Mouse (Mus musculus) cerebellum, adult 18-20 months (tissue): ENCODE measurements at regions not wholly inside any gene's neighbourhood (a gene's known extent, or its start where the extent isn't known, plus 50 kb on each side); places are given as distances from the start of the nearest gene placed in this dataset.

Experiments
- DNase-seq, 2 experiments: peaks; one replicate each; pipeline ENCODE4 v3.0.0; 2021

- DNase-seq = no peak
Observed at GRCm38 (mm10) chr8:86273811-86274210, 306.7 kb downstream of the Abcc12 start.

DNA sequence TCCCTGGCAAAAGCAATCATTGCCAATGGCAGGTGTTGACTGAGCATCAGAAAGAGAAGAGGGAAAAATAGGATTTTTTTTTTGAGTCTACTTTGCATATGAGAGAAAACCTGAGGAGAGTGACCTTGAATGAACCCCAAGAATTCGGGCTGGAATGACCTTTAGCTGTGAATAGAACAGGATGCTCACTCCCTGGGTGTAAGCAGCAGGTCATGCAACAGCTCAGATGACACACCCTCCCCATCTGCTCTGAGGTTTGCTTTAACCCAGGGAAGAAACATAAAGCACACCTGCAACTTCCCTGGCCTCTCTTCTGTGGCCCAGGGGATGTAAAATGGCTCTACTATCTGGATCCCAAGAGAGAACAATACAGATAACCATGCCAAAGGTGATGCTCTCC, 307.9 kb downstream of the Abcc12 start:
- peak in 1 of 2 experiments; percentile 39 for DNase-seq

GRCm38 (mm10) chr8:86271477-86271876, 309.0 kb downstream of the Abcc12 start:
- no peak for DNase-seq

GRCm38 (mm10) chr8:86258011-86258410, 322.5 kb downstream of the Abcc12 start:
- DNase-seq = peak; percentile 67 to 70

- peak in 1 of 2 experiments; percentile 23 for DNase-seq
Observed at GRCm38 (mm10) chr8:86255431-86255830, 325.1 kb downstream of the Abcc12 start.

- peak; percentile 30 to 33 for DNase-seq
Observed at GRCm38 (mm10) chr8:86254680-86255079, 325.8 kb downstream of the Abcc12 start.

DNA sequence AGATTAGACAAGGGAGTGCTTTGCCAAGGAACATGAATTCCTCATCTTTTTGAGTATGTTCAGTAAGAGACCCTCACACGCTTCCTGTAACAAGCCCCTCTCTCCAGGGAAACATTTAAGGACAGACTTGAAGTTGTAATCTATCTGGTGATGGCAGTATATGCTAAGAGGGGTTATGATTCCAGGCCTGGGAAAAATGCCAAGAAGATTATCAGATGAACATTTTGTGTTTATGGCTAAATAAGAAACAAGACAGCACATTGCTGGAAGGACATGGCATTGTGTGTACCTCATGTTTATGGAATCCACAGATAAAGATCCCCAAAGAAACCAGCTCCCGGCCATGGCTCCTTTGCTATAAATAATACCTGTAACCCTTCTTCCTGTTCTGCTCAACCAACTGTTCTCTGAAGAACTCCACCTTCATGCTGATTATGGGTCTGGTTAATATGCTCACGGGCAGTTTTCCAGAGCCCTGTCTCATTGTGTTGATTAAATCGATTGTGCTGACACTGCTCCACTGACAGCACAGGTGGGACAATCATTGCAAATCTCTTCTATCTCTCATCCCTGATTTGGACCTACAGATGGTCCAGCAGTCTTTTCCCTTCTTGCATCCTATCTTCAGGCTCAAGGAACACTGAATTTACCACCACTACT, 327.7 kb downstream of the Abcc12 start:
- DNase-seq = peak; percentile 56 to 57

DNA sequence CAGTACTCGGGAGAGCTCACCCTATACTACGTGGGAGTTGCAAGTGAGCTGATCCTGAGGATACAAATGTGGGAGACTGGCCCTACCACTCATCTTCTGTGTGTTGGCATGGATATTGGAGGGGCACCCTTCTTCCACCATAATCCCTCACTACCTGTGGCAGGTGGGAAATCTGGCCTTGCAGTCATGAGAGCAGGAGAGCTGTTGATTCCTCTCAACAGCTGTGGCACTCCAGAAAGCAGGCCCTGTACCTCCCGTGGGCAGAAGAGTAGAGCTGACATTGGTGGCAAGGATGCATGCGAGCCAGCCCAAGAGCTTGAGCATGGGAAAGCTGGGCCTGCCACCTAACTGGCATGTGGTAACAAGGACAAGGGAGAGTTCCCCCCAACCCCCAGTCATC, 345.8 kb downstream of the Abcc12 start:
- peak in 1 of 2 experiments; percentile 1 for DNase-seq

DNA sequence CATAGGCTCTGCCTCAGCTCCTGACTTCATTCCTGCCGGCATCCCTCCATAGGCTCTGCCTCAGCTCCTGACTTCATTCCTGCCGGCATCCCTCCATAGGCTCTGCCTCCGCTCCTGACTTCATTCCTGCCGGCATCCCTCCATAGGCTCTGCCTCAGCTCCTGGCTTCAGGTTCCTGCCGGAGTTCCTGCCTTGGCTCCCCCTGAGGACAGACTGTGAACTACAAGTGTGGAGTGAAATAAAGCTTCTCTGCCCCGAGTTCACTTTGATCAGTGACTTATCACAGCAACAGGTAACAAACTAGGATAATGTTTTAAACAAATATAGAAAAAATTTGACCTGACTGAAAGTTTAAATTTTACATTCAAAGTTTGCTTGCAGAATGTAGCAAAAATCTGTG, 348.5 kb downstream of the Abcc12 start:
- peak in 1 of 2 experiments; percentile 13 for DNase-seq

DNA sequence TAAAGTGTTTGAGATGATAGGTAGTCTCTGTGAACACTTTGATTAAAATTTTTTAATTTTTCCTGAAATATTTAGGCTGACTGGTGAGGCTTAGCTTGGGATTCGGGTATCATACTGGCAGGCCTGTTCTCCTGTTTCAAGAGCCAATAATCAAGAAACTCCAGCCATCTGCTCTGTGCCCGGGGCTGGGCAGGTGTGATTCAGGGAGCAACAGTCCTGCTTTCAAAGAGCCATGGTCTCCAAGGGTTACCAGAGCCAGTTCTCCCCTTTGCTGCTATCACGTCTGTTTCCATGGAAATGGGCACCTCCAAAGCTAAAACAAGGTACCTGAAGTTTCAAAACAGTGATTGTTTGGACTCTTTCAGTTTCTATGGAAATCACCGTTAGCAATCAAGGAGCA, 355.6 kb downstream of the Abcc12 start:
- peak; percentile 70 to 80 for DNase-seq

- DNase-seq = peak in 1 of 2 experiments; percentile 25
Observed at GRCm38 (mm10) chr8:86222715-86223114, 357.8 kb downstream of the Abcc12 start.

DNA sequence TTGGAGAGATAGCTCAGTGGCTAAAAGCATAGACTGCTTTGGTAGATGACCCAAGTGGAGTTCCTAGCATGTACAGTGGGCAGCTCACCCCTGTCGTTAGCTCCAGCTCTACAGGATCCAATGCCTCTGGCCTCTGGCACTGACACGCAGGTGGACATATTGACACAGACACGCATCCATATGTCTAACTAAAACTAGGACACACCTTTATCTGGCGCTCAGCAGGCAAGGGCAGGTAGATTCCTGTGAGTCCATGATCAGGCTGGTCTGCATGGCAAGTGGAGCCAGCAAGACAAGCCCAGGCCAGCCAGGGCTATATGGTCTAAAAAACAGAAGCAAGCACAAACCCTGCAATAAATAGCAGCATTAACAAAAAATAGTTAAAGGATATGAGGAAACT, 358.3 kb downstream of the Abcc12 start:
- DNase-seq = peak; percentile 70 to 72

DNA sequence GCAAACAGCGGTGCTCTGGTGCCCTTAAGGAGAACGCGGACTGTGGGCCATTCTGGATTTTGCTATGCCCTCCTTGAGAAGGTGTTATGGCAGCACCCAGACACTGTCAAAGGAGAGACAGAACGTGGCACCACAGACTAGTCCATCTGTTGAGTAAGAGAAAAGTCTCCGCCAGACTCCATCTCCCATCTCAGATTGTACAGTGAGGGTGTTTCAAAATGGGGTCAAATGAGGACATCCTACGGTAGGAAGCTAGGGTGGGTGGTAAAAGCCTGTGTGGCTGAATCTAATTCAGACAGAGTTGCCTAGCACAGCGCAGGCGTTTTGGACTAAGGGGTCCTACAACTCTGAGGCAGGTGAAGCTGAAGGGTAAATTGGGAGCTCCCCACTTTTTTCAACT, 366.1 kb downstream of the Abcc12 start:
- no peak for DNase-seq

GRCm38 (mm10) chr8:86212461-86212860, 368.0 kb downstream of the Abcc12 start:
- no peak for DNase-seq

- DNase-seq = no peak
Observed at GRCm38 (mm10) chr8:86208812-86209262, 368.1 kb downstream of the Phkb start.

- DNase-seq = no peak
Observed at GRCm38 (mm10) chr8:86204421-86205229, 363.9 kb downstream of the Phkb start.

- no peak for DNase-seq
Observed at GRCm38 (mm10) chr8:86203107-86203506, 362.3 kb downstream of the Phkb start.

DNA sequence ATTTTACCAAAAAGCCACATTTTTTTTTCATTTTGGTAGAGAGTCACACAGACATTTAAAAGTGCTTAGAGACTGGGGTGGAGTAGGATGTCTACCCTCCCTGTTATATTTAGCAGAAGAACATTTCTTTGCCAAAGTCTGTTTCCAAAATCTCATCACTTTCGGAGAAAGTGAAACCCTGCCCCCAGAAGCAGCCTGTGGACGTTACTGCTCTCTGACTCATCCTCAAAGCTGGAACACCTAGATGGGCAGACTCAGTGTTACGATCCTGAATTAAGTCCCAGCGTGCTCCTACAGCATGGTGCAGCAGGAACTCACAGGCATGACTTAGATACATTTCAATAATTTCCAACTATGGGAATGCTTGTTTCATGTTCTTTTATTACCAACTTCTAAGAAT, 361.1 kb downstream of the Phkb start:
- DNase-seq = no peak

DNA sequence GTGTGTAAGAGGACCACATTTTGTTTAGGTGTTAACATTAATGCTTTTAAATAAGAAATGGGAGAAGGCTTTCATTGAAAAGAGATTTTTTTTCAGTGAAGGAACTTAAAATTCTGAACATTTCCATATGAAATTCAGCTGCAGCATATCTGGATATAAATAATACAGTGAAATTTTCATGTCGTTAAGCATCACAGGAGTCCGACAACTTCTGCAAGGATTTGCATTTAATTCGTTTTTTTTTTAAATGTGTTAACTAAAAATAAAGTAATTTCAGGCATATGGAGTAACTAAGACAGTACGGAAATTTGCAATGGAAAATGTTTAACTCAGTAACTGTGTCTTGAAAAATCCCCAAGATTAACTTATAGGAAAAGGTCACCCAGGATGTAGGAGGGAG, 351.5 kb downstream of the Phkb start:
- DNase-seq = no peak

DNA sequence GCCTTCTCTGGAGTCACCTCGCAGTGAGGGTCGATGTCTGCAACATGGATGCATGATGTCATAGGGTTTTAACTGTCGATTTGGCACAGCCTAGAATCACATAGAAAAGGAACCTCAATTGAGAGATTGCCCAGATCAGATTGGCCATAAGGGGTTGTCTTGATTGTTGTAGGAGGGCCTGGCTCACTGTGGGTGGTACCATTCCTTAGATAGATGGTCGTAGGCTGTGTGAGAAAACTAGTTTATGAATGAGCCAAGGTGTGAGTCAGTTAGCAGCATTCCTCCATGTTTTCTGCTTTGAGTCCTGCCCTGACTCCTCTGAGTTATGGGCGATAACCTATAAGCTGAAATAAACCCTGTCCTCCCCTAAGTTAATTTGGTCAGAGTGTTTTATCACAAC, 343.9 kb downstream of the Phkb start:
- no peak for DNase-seq

DNA sequence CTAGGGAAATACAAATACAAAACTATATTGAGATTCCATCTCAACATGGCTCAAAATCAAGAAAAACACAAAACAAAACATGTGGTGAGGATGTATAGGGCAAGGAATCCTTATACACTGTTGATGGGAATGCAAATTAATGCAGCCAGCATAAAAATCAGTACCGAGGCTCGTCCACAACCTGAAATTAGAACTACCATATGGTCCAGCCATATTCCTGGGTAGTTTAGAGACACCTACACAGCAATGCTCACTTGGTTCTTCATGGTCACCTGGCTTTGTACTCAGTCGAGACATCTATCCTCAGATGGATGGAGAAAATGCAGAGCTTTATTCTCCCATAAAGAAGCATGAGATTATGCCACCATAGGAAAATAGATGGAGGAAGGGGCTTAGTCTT, 340.0 kb downstream of the Phkb start:
- DNase-seq = no peak

- DNase-seq = no peak
Observed at GRCm38 (mm10) chr8:86170091-86170490, 329.3 kb downstream of the Phkb start.

GRCm38 (mm10) chr8:86164818-86165217, 324.1 kb downstream of the Phkb start:
- no peak for DNase-seq

GRCm38 (mm10) chr8:86159074-86159783, 318.5 kb downstream of the Phkb start:
- DNase-seq = no peak
